Mouse (Mus musculus): Measurements from ENCODE around the gene Baz1b.

Gene Baz1b

GRCm38 (mm10) chr5:135186621-135187348, at the start of gene Baz1b:
Gene Baz1b (plus strand): TSS chr5:135187264.
- DNase-seq (ENCODE audit: low spot score in 2 of 2), result peak; percentile 99

DNA sequence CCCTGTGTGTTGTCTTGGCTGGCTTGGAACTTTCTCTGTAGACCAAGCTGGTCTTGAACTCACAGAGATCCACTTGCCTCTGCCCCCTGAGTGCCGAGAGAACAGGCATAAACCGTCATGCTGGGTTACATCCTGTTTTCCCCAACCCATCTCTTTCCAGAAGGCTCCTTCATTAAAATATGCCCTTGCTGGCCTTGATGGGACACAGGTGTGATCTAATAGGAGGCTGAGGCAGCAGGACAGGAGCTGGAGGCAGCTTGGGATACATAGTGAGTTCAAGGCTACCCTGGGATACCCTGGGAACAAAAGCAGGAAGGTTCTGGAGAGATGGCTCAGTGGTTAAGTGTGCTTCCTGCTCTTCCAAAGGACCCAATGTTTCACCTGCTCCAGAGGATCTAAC, 47.2 kb upstream of the Baz1b start:
- no peak for DNase-seq (ENCODE audit: low spot score in 2 of 2)

DNA sequence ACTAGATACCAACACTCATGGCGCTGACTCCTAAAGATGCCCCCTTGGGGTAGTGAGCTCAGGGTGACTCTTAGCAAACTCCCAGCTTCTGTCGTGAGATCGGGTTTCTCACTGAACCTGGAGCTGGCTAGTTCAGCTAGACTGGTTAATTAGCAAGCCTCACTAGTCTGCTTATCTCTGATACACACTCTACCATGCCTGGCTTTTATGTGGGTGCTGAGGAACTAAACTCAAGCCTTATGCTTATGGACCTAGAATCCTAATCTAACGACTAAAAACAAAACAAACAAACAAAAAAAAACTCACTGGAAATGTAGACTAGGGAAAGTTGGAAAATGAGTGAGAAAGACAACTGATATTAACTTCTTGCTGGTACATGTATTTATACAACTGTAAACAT, 42.6 kb upstream of the Baz1b start:
- no peak for DNase-seq (ENCODE audit: low spot score in 2 of 2)

DNA sequence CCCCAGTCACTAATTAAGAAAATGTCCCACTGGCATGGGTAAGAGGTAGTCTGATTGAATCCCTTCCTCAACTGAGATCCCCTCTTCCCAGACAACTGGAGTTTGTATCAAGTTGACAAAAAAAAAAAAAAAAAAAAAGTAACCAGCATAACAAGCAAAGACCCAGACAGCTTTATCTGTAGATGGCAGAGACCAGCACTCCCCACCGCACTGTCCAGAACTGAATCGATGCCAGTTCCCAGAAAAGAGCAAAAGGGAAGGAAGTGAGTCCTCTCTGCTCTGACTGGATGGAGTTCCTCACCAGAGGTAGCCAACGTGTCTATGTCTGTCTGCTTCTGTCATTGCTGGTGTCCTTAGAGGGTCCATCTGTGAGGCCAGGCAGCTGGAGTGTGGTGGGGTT, 41.5 kb upstream of the Baz1b start:
- DNase-seq (ENCODE audit: low spot score in 2 of 2), result no peak

- DNase-seq (ENCODE audit: low spot score in 2 of 2), result no peak
These were observed 41.1 kb upstream of the Baz1b start for GRCm38 (mm10) chr5:135145955-135146354.

GRCm38 (mm10) chr5:135148715-135149052, 38.4 kb upstream of the Baz1b start:
- DNase-seq (ENCODE audit: low spot score in 2 of 2), result no peak

DNA sequence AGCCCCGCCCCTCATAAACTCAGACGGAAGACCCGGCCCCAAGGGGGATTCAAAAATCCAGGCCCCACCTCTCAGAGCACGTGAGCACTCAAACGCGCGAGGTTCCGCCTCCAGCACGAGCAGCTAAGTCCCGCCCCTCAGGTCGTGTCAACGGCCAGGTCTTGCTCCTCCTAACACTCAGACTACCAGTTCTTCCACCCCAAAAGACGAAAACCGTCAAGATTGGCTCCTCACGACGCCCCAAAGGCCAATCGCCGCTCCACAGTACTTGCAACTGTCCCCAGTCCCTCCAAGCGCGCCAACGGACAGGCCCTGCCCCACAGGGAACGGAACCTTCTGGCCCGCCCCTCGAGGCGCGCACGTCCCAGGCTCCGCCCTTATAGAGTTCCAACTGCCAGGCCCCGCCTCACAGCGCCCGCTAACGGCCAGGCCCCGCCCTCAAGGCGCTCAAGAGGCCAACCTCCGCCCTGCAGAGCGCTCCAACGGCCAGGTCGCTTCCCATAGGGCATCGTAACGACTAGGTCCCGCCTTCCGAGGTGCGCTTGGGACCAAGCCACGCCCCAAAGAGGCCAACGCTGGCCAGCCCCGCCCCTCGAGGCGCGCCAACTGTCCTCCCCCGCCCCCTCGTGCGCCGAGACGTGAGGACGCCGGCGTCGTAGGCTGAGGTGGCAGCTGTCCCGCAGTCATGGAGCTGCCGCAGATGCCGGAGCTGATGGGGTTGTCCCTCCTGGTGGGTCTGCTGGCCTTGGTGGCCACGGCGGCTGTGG, 37.8 kb upstream of the Baz1b start, which contains the start of gene Tbl2:
TSS of gene Tbl2 (plus strand) at position 605 of the 767 bp plus-strand sequence.
- DNase-seq (ENCODE audit: low spot score in 2 of 2), result peak; percentile 99 to 100

DNA sequence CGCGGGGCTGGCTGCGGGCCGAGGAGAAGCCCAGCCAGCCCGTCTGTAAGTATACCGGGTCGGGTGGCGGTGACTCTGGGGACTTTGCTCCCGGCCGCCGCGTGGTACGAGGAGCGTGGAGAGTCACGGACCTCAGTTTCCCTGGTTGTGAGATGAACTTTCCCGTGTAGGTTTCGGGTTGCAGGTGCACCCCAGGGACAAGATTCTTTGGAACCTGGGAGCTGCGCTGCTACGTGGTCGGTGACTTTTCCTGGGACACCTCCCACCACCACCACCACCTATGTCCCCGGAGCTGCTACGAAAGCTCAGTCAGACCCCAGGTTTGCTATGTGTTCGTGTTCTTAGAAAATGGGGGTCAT, 37.3 kb upstream of the Baz1b start:
- no peak for DNase-seq (ENCODE audit: low spot score in 2 of 2)

DNA sequence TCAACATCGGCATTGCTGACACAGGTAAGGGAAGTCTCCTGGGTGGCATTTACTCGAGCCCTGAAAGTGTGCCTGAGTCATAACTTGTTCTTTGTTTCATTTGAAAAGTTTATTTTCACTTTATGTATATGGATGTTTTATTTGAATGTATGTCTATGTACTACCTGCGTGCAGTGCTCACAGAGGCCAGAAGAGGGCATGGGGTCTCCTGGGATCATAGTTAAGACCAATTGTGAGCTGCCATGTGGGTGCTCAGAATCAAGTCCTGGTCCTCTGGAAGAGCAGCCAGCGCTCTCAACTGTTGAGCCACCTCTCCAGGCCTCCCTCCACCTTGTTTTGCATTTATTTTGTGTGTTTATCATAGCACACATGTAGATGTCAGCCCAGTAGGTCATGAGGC, 30.6 kb upstream of the Baz1b start:
- no peak for DNase-seq (ENCODE audit: low spot score in 2 of 2)

DNA sequence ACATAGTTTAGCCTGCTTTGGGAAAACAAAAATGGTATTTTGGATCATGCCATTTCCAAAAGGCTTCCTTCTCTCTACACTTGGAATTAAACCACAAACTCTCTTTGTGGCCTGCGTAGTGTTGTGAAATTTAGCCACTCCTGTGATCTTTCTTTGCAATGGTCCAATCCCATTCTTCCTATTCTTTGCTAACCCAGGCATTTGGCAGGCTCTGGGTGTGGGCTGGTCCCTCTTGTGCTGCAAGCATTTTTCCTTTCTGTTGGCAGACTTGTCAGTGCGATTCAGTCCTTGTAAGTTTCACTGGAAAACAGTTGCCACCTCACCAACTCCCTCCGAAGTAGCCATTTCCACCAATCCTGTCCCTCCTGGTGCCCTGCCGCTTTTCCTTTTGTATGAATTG, 25.8 kb upstream of the Baz1b start:
- no peak for DNase-seq (ENCODE audit: low spot score in 2 of 2)

DNA sequence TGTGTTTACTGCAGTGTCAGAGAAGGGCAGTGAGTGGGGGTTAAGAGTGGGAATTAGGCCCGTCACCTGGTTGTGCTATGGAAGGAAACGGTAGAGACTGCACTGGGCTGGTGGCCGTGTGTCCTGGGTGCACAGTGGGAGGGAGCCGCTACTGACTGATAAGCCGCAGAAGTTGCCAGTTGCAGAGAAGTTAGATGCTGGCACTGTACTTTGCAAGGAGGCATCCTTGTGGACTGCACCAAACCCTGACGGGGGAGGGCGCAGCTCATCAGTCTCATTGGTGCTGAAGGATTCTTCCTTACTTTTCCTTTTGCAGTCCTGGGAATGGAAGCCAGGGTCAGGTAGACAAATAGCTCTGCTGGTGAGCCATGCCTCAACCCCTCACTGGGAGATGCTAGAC, 25.4 kb upstream of the Baz1b start:
- no peak for DNase-seq (ENCODE audit: low spot score in 2 of 2)

- DNase-seq (ENCODE audit: low spot score in 2 of 2), result no peak
These were observed 24.7 kb upstream of the Baz1b start for GRCm38 (mm10) chr5:135162361-135162760.

GRCm38 (mm10) chr5:135162821-135163220, 24.2 kb upstream of the Baz1b start:
- no peak for DNase-seq (ENCODE audit: low spot score in 2 of 2)

- no peak for DNase-seq (ENCODE audit: low spot score in 2 of 2)
These were observed 20.2 kb upstream of the Baz1b start for GRCm38 (mm10) chr5:135166909-135167308.

DNA sequence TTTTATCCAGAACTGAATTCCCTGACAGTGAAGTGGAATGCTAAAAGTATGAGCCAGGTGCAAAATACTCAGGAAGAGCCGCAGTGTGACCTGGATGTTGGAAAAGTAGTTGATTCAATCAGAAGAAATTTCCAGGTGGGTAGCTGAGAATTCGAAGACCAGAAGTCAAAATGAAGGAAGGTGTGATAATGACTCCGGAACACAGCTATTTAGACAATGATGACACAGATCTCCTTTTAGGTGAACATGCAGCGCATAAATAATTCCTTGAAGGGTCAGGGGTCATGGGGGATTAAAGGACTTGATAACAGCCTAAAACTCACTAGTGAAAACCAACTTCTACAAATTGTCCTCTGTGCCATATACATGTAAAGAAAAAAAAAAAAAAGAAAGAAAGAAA, 19.6 kb upstream of the Baz1b start:
- DNase-seq (ENCODE audit: low spot score in 2 of 2), result no peak

DNA sequence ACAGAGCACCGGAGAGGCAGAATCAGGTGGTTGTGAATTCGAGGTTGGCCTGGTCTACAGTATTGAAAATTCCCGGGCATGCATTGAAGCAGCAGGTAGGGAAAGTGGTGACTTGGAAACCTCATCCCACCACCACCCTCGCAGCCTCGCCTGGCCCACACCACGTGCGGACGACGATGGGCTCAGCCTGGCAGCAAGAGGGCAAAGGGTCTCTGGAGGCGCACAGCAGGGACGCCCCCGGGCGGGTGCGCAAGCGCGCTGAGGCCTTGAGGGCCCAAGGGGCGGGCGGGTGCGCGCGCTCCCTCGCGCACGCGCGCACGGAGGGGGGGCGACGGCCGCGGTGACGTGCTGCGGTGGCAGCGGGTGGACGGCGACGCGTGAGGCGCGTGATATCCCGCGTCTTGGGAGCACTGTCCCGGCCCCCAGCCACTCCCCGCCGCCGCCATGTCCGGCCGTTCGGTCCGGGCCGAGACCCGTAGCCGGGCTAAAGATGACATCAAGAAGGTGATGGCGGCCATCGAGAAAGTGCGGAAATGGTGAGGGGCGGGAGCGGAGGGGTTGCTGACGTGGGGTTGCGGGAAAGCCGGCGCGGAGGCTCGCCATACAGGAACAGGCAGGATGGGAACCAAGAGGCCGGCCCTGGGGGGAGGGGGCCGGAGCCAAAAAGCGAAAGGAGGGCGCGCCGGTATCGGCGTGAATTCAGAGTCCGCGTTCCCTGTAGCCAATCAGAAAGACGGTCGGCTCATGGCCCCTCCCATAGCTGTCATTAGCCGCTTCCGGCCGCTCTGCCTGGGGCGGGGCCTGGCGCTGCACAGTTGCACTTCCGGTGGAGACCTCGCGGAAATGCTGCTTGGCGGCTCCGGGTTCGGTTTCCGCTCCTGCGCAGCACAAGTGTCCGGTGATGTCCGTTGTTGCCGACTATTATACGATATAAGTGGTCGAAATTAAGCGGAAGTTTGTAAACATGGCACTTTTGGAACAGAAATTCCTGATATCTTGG, 18.7 kb upstream of the Baz1b start, which contains the start of gene Bcl7b:
TSS of gene Bcl7b (plus strand) at position 221 of the 1,000 bp plus-strand sequence.
- peak; percentile 97 to 98 for DNase-seq (ENCODE audit: low spot score in 2 of 2)

- no peak for DNase-seq (ENCODE audit: low spot score in 2 of 2)
These were observed 17.6 kb upstream of the Baz1b start for GRCm38 (mm10) chr5:135169479-135169878.

- DNase-seq (ENCODE audit: low spot score in 2 of 2), result no peak
These were observed 15.3 kb upstream of the Baz1b start for GRCm38 (mm10) chr5:135171688-135172220.

DNA sequence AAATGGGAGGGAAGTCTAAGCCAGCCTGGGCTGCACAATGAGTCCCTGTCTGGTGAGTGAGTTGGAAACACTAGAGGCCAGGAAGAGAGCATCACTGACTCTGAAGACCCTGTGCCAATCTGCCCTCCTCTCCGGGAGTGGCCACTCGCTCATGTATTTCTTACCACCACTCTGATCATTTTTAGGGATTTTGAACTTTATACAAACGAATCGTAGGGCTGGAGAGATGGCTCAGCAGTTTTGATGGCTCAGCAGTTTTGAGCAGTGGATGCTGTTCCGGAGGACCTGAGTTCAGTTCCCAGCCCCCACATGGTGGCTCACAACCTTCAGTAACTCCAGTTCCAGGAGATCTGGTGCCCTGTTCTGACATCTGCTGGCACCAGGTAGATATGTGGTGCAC, 14.1 kb upstream of the Baz1b start:
- no peak for DNase-seq (ENCODE audit: low spot score in 2 of 2)

DNA sequence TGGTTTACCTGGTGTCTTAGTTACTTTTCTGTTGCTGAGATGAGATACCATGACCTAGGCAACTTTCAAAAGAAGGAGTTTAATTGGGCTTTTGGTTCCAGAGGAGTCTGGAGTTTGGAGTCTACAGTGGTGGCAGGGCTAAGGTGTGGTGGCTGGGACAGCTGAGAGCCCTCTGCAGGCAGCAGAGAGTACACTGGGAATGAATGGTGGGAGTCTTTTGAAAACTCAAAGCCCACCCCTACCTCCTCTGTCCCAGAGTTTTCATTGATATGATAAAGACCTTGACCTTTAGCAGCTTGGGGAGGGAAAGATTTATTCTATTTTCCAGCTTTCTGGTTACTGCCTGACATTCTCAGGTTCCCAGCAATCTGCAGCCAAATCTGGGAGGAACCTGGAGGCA, 12.0 kb upstream of the Baz1b start:
- no peak for DNase-seq (ENCODE audit: low spot score in 2 of 2)

DNA sequence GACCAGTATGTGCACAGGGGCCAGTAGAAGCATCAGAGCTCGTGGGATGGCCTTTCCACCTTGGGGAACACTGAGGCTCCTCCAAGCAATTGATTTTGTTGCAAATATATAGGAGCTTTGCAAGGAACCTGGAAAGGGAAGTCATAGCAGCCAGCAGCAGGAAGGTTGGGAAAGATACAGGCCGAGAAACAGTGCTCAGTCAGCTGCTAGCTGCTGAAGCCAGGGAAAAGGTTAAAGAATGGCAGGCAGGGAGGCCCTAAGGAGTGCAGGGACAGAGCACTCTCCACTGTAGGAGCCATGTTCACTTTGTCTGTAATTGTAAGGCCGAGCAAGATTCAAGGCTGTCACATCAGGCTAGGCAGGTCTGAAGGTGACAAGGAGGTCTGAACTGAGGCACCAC, 8.5 kb upstream of the Baz1b start:
- DNase-seq (ENCODE audit: low spot score in 2 of 2), result no peak

- no peak for DNase-seq (ENCODE audit: low spot score in 2 of 2)
These were observed 8.1 kb upstream of the Baz1b start for GRCm38 (mm10) chr5:135178996-135179395.
